Mouse (Mus musculus) lung, embryonic 16.5 days (tissue): ENCODE data around the gene Cep41. TPM values are rescaled to one million over a fixed set of nuclear protein-coding genes. Genes with fewer than 3 reads are reported as not detected.

Source experiments
- ATAC-seq: fragments of 200-750 bp; cut with Nextera tagmentation; 2 replicates; pipeline ENCODE4 v1.8.0; 2017; ENCODE audit warnings: low read depth, mild to moderate bottlenecking, moderate library complexity
- H3K27ac ChIP-seq: fragments of 300-500 bp; sonication (generic); 2 replicates; pipeline ENCODE4 v1.5.1; 2014; ENCODE audit warnings: mild to moderate bottlenecking, control low read depth, low read length
- H3K27me3 ChIP-seq: fragments of 300-500 bp; sonication (generic); 2 replicates; pipeline ENCODE4 v1.6.1; 2014; ENCODE audit warnings: low read depth, low read length, mixed read lengths; ENCODE audit not compliant: control insufficient read depth, insufficient read depth
- H3K36me3 ChIP-seq: fragments of 300-500 bp; sonication (generic); 2 replicates; pipeline ENCODE4 v1.6.1; 2014; ENCODE audit warnings: low read length; ENCODE audit not compliant: control insufficient read depth, insufficient read depth
- H3K4me1 ChIP-seq: fragments of 300-500 bp; sonication (generic); replicated peaks from 2 replicates; pipeline ENCODE4 v1.6.1; 2014; ENCODE audit warnings: low read length, mixed read lengths; ENCODE audit not compliant: control insufficient read depth, insufficient read depth
- H3K4me2 ChIP-seq: fragments of 300-500 bp; sonication (generic); 2 replicates; pipeline ENCODE4 v1.6.1; 2014; ENCODE audit warnings: low read depth, low read length, control low read depth
- H3K4me3 ChIP-seq: fragments of 300-500 bp; sonication (generic); 2 replicates; pipeline ENCODE4 v1.5.1; 2014; ENCODE audit warnings: mild to moderate bottlenecking, low read length, control low read depth
- H3K9ac ChIP-seq: fragments of 300-500 bp; sonication (generic); 2 replicates; pipeline ENCODE4 v1.6.1; 2014; ENCODE audit warnings: low read length, control low read depth
- H3K9me3 ChIP-seq: fragments of 300-500 bp; sonication (generic); 2 replicates; pipeline ENCODE4 v1.6.1; 2016; ENCODE audit warnings: low read length; ENCODE audit not compliant: control insufficient read depth
- WGBS: fragments of 180-500 bp; shearing (Covaris S2); extraction: QIAGEN DNeasy Blood & Tissue Kit; methylation state at CpG from one replicate; pipeline ENCODE4 v1.1.7; 2014; 5-methylcytosine and 5-hydroxymethylcytosine counted together
- polyA plus RNA-seq: library from polyadenylated mRNA; unstranded; fragments of >200 nt; fragmentation: Nextera tagmentation; extraction: Ambion mirVana; gene quantifications from 2 replicates; pipeline ENCODE4 v1.2.1, GENCODE M21; 2015

Gene Cep41
- polyA plus RNA-seq, 1 experiment from 2014 or later, result 16.0 TPM

DNA sequence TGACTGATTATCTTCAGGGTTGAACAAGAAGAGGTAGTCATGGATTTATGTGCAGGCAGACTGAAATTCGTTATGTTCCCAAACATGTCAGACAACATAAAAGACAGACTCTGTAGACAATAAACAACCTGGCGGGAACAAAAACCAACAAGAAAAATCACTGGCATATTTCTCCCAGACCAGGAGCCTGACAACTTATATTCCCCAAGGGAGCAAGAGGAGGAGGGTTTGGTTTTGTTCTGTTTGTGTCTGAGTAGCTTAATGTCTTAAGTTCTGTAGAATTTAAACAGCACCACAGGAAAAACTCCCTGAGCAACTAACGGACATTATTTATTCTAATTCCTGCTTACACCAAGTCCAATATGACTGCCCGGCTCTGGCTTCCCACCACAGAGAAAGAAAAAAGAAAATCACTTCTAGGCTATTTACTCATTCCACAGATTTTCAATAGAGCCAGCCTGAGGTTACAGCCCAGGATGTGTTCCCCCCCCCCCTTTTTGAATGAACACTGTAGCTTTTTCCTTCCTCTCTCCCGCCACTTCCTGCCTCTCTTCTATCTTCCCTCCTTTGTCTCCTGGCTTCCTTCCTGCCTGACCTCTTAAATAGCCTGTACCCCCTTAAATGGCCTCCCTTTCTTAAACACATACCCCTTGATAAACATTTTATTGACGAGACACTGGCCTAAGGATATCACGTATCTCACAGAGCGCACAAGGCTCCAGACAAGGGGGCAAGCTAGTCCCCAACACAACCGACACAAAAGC lies 40.9 kb downstream of the Cep41 start:
- Histone ChIP-seq H3K9ac (no peak overlapping the region), H3K27me3 (no peaks in the 10 kb centered on the region), H3K9me3 (no peaks in the 10 kb centered on the region), H3K4me2 (no peak overlapping the region), H3K27ac (peak overlapping the region; percentile 87), H3K36me3 (0 out of 2 replicates have a peak, but pooled peaks cover 2% of the 10 kb centered on the region), H3K4me1 (peaks cover 35% of the 10 kb centered on the region), H3K4me3 (no peak overlapping the region)
- 33% methylated on average over 9 of the region's 9 CpGs for WGBS
- peak; percentile 62 for ATAC-seq

DNA sequence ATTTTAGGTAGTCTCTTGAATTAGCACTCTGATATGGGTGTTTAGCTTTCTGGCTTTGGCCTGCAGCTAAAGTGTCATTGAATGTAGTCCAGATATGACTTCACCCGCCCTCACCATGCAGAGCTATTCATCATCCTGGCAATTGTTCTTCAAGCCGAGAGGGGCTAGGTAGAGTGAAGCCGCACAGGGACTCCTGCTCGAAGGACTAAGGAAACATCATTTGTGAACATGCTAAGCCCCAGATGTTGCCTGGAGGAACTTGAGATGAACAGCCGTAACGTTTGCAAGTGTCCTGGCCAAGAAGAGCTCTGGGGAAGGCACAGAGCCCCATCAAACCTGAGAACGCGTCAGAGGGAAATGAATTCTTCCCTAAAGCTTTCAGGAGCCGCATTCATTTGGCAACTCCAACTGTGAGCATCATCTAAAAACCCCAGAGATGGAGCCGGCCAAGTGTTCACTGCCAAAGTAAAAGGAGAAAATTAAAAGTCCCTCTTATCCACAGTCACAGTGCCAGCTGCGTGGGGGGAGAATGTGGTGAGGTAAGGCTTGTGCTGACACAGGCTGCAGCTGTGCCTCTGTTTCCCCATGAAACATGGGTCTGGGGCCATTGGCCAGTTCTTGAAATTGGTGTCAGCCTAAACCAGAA lies 43.8 kb downstream of the Cep41 start:
- Histone ChIP-seq H3K9ac (no peak overlapping the region), H3K9me3 (no peaks in the 10 kb centered on the region), H3K4me3 (no peak overlapping the region), H3K27ac (no peak overlapping the region), H3K4me1 (peaks cover 20% of the 10 kb centered on the region), H3K36me3 (no peaks in the 10 kb centered on the region), H3K27me3 (no peaks in the 10 kb centered on the region), H3K4me2 (no peak overlapping the region)
- 63% methylated on average over 11 of the region's 11 CpGs for WGBS
- ATAC-seq, result no peak

- no peak overlapping the region for H3K27ac ChIP-seq
- no peak for ATAC-seq
These were observed 48.2 kb downstream of the Cep41 start for GRCm38 (mm10) chr6:30645379-30645778.

DNA sequence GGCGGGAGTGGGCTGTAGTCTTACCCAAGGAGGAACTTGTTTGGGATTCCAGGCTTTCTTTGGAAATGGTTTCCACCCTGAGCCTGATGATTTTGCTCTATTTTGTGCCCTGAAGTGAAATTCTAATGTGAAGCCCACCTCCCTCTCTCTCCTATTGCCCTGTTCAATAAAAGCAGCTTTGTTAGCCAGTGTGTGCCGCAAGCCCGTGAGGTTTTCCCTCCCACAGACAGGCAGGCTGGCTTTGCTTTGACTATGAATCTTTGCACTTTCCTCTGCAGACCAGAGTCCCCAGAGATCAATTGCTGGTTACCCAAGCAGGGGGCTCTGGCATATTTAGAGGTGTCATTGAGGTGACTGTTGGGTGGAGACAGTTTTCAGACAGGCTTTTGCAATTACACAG lies 49.1 kb downstream of the Cep41 start:
- Histone ChIP-seq H3K9me3 (no peaks in the 10 kb centered on the region), H3K4me1 (no peaks in the 10 kb centered on the region), H3K9ac (no peak overlapping the region), H3K27me3 (no peaks in the 10 kb centered on the region), H3K36me3 (no peaks in the 10 kb centered on the region), H3K27ac (no peak overlapping the region), H3K4me2 (no peak overlapping the region), H3K4me3 (no peak overlapping the region)
- 85% methylated on average over 3 of the region's 3 CpGs for WGBS
- no peak for ATAC-seq

More at GRCm38 (mm10) chr6:30645379-30645778, 48.2 kb downstream of the Cep41 start:
- no peak overlapping the region for H3K4me2 ChIP-seq
- no peaks in the 10 kb centered on the region for H3K4me1 ChIP-seq
- WGBS, result 82% methylated on average over 6 of the region's 6 CpGs
- H3K9me3 ChIP-seq, result no peaks in the 10 kb centered on the region
- H3K4me3 ChIP-seq, result no peak overlapping the region
- no peak overlapping the region for H3K9ac ChIP-seq
- H3K36me3 ChIP-seq, result no peaks in the 10 kb centered on the region
- H3K27me3 ChIP-seq, result no peaks in the 10 kb centered on the region

DNA sequence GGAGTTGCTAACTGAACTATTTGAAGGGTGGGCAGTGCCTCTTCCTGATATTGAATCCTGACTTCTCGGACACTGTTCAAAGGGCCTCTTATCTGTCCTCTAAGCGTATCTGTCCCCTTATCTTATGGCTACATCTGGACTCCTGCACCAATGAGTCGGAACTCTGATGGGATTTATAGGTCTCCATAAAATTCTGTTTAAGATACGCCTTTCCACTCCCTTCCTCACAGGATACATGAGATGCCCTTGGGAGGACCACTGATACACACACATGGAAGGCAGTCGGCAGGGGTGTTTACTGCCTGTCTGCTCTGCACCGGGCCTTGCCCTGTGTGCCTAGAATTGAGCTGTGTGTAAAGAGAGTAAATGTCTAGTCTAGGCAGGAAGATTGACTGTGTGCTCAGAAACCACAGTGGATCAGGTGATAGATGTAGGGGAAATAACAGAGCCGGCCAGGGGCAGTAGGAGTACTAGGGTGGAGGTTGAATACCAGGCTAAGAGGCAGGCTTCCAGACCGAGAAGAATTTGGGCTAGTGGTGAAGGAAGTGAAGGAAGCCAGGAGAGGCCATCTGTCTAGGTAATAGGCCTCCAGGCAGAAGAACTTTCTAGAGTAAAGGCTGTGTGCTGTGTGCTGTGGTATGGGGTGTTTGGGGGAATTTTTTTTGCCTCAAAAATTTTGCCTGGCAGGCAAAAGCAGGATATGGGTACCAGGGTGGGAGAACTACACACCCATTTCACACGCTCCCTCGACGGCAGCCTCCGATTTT lies 49.7 kb downstream of the Cep41 start:
- H3K4me1 ChIP-seq, result no peaks in the 10 kb centered on the region
- 62% methylated on average over 12 of the region's 12 CpGs for WGBS
- no peaks in the 10 kb centered on the region for H3K36me3 ChIP-seq
- H3K4me2 ChIP-seq, result no peak overlapping the region
- H3K9me3 ChIP-seq, result no peaks in the 10 kb centered on the region
- peak; percentile 55 for ATAC-seq
- no peaks in the 10 kb centered on the region for H3K27me3 ChIP-seq
- H3K9ac ChIP-seq, result no peak overlapping the region
- H3K27ac ChIP-seq, result no peak overlapping the region
- no peak overlapping the region for H3K4me3 ChIP-seq

- H3K4me3 ChIP-seq, result no peak within 1 kb of the TSS
- no peaks in the 10 kb centered on the region for H3K27me3 ChIP-seq
- H3K4me2 ChIP-seq, result no peak within 1 kb of the TSS
- H3K9ac ChIP-seq, result no peak within 1 kb of the TSS
- peaks cover 21% of the 10 kb centered on the region for H3K4me1 ChIP-seq
- no peaks in the 10 kb centered on the region for H3K36me3 ChIP-seq
- H3K9me3 ChIP-seq, result no peaks in the 10 kb centered on the region
- WGBS, result 64% methylated on average over 5 of the region's 5 CpGs
- H3K27ac ChIP-seq, result no peak within 1 kb of the TSS
- ATAC-seq, result no peak
These were observed 54.8 kb downstream of the Cep41 start, which contains the start of gene Cpa1 for GRCm38 (mm10) chr6:30638674-30639268. Gene Cpa1, plus strand, starts transcription at chr6:30639218.

GRCm38 (mm10) chr6:30636186-30636842 lies 57.2 kb downstream of the Cep41 start:
- H3K9me3 ChIP-seq, result no peaks in the 10 kb centered on the region
- H3K4me2 ChIP-seq, result no peak overlapping the region
- H3K4me3 ChIP-seq, result no peak overlapping the region
- H3K4me1 ChIP-seq, result peaks cover 21% of the 10 kb centered on the region
- H3K36me3 ChIP-seq, result no peaks in the 10 kb centered on the region
- peak overlapping the region; percentile 31; the same call in 1 of the 2 replicates for H3K9ac ChIP-seq
- peak overlapping the region; percentile 85 for H3K27ac ChIP-seq
- 40% methylated on average over 4 of the region's 4 CpGs for WGBS
- no peaks in the 10 kb centered on the region for H3K27me3 ChIP-seq
- ATAC-seq, result peak; percentile 39

DNA sequence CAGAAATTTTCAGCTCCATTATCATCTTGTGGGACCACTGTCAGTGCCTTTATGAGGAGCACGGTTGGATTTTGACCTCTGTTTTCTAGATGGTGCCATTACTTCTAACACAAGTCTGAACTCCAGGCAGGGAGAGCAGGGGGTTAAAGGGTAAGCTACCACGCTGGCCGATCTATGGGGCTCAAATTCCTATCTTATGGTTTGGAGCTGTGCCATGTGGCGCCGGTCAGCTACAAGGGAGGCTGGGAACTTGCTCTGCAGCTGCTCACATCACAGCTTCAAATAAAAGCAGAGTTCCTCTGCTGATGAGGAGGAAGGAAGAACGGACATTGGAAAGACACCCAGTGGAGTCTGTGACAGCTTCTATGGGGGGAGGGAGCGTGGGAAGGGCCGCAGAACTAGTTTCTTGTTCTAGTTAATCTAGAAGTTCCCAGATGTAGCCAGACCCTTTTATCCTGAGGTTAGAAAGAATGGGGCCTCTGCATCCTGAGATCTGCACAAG lies 58.1 kb downstream of the Cep41 start:
- H3K27me3 ChIP-seq, result no peaks in the 10 kb centered on the region
- H3K27ac ChIP-seq, result peak overlapping the region; percentile 36
- H3K36me3 ChIP-seq, result no peaks in the 10 kb centered on the region
- peaks cover 21% of the 10 kb centered on the region for H3K4me1 ChIP-seq
- 14% methylated on average over 8 of the region's 8 CpGs for WGBS
- H3K9me3 ChIP-seq, result no peaks in the 10 kb centered on the region
- no peak overlapping the region for H3K4me3 ChIP-seq
- H3K9ac ChIP-seq, result 0 out of 2 replicates have a peak overlapping the region, but pooled peaks have one; percentile 5
- no peak overlapping the region for H3K4me2 ChIP-seq
- ATAC-seq, result peak; percentile 70
